Mouse (Mus musculus) forebrain, postnatal 0 days (tissue): ENCODE results near the gene Lrrc25. TPM values are rescaled to one million over a fixed set of nuclear protein-coding genes. Genes with fewer than 3 reads are reported as not detected.

Experiments used
- ATAC-seq: fragments of 200-750 bp; cut with Nextera tagmentation; 2 replicates; pipeline ENCODE4 v1.8.0; 2017; ENCODE audit warnings: mild to moderate bottlenecking, moderate library complexity
- DNase-seq: peaks from one replicate; pipeline ENCODE4 v3.0.0-alpha.2; 2015
- H3K27ac ChIP-seq: fragments of 300-500 bp; sonication (generic); 2 replicates; pipeline ENCODE4 v1.5.1; 2014; ENCODE audit warnings: low read depth, mild to moderate bottlenecking, antibody characterized with exemption, low read length, moderate library complexity, mixed read lengths
- H3K27me3 ChIP-seq: fragments of 300-500 bp; sonication (generic); 2 replicates; pipeline ENCODE4 v1.6.1; 2014; ENCODE audit warnings: mild to moderate bottlenecking, low read length, mixed read lengths; ENCODE audit not compliant: insufficient read depth
- H3K36me3 ChIP-seq: fragments of 300-500 bp; sonication (generic); 2 replicates; pipeline ENCODE4 v1.6.1; 2014; ENCODE audit warnings: mild to moderate bottlenecking, moderate library complexity; ENCODE audit not compliant: insufficient read depth
- H3K4me1 ChIP-seq: fragments of 300-500 bp; sonication (generic); 2 replicates; pipeline ENCODE4 v1.6.1; 2014; ENCODE audit warnings: antibody characterized with exemption; ENCODE audit not compliant: insufficient read depth
- H3K4me2 ChIP-seq: fragments of 300-500 bp; sonication (generic); 2 replicates; pipeline ENCODE4 v1.6.1; 2014; ENCODE audit warnings: low read depth, mild to moderate bottlenecking, moderate library complexity
- H3K4me3 ChIP-seq: fragments of 300-500 bp; sonication (generic); 2 replicates; pipeline ENCODE4 v1.5.1; 2014; ENCODE audit warnings: low read depth, low read length, mixed read lengths
- H3K9ac ChIP-seq: fragments of 300-500 bp; sonication (generic); 2 replicates; pipeline ENCODE4 v1.6.1; 2014; ENCODE audit warnings: mild to moderate bottlenecking
- H3K9me3 ChIP-seq: fragments of 300-500 bp; sonication (generic); 2 replicates; pipeline ENCODE4 v1.6.1; 2016; ENCODE audit warnings: low read length
- CTCF ChIP-seq: sonication (generic); IDR thresholded peaks from 2 replicates; pipeline ENCODE4 v1.5.1; 2016; ENCODE audit warnings: antibody characterized with exemption, control low read depth, low read depth
- WGBS: fragments of 180-500 bp; shearing (Covaris S2); extraction: QIAGEN DNeasy Blood & Tissue Kit; methylation state at CpG from one replicate; pipeline ENCODE4 v1.1.7; 2014; 5-methylcytosine and 5-hydroxymethylcytosine counted together
- polyA plus RNA-seq: library from polyadenylated mRNA; unstranded; fragments of >200 nt; fragmentation: Nextera tagmentation; extraction: Ambion mirVana; gene quantifications from 2 replicates; pipeline ENCODE4 v1.2.1, GENCODE M21; 2015
- total RNA-seq: library from RNA; depleted of rRNA; stranded (reverse); fragments of >200 nt; gene quantifications from 2 replicates; pipeline ENCODE4 v1.2.3, GENCODE M21; 2014

The Lrrc25 gene
- total and polyA plus RNA-seq, 2 experiments from 2014 or later: 1.2 to 2.8 TPM

GRCm38 (mm10) chr8:70609368-70609848, 6.5 kb upstream of the Lrrc25 start:
- WGBS: 2% methylated on average over 35 of the region's 39 CpGs
- peak; percentile 76 for DNase-seq

GRCm38 (mm10) chr8:70609849-70610795, 5.8 kb upstream of the Lrrc25 start:
- DNase-seq: peak; percentile 81
- Histone ChIP-seq H3K4me3 (peak overlapping the region; percentile 34), H3K9ac (peak overlapping the region; percentile 48), H3K27ac (peak overlapping the region; percentile 74), H3K9me3 (no peaks in the 10 kb centered on the region), H3K4me2 (peak overlapping the region; percentile 89), H3K36me3 (no peaks in the 10 kb centered on the region), H3K4me1 (peaks cover 26% of the 10 kb centered on the region), H3K27me3 (peaks cover 14% of the 10 kb centered on the region; the same call in 1 of the 2 replicates)
- peak; percentile 32 for ATAC-seq
- 1% methylated on average over 42 of the region's 45 CpGs for WGBS
- no peak for TF ChIP-seq CTCF

More at GRCm38 (mm10) chr8:70609368-70609848, 6.5 kb upstream of the Lrrc25 start:
- Histone ChIP-seq H3K4me2 (peak overlapping the region; percentile 89), H3K9me3 (no peaks in the 10 kb centered on the region), H3K4me3 (peak overlapping the region; percentile 34), H3K36me3 (no peaks in the 10 kb centered on the region), H3K9ac (peak overlapping the region; percentile 48), H3K27me3 (peaks cover 14% of the 10 kb centered on the region; the same call in 1 of the 2 replicates), H3K27ac (peak overlapping the region; percentile 74), H3K4me1 (peaks cover 26% of the 10 kb centered on the region)
- no peak for TF ChIP-seq CTCF
- peak; percentile 58 for ATAC-seq

DNA sequence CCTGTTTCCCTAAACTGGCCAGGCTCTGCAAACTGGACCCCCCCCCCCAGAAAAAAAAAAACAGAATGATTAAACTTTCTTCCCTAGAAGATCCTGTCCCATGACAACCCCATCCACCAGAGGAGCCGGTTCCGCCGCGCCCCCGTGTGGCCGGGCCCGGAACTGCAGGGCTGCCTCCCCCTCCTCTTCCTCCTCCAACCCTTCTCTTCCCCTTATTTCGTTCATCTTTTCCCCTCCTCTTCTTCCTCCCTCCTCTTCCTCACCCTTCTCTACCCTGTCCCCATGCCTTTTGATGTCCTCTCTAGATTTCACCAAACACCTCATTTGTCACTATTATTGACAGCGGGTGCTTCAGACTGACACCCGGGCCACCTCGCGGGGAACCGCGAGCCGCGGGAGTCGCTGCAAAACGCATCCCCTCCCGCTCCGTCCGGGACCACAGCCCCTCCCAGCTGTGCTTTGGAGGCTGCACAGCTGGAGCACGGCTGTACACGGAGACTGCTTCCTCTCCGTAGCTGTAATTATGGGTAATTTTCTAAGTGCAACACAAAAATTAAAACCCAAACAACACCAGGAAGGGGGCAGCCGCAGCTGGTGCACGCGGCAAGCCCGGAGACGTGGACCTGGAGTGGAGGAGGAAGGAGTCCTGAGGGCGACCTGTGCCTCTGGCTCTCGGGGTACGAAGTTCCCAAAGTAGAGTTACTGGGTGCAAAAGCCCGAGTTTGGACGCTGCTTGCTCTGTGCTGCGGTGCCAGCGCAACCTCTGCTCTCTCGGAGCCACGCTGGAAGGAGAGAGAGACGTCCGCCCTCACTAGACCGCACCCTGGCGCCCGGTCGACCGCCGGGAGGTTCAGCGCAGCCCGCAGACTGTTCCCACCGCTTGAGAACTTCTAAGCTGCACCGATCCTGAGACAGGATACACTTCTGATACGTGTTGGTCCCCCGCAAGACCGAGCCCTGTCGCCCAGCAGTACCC, 4.9 kb upstream of the Lrrc25 start:
- peak overlapping the region; percentile 89 for H3K4me2 ChIP-seq
- peak overlapping the region; percentile 58 for H3K27ac ChIP-seq
- H3K9me3 ChIP-seq: no peaks in the 10 kb centered on the region
- no peaks in the 10 kb centered on the region for H3K36me3 ChIP-seq
- ATAC-seq (no peak), DNase-seq (peak; percentile 72)
- under 1% methylated on average over 54 of the region's 54 CpGs for WGBS
- H3K4me1 ChIP-seq: peaks cover 26% of the 10 kb centered on the region
- peaks cover 14% of the 10 kb centered on the region; the same call in 1 of the 2 replicates for H3K27me3 ChIP-seq
- H3K4me3 ChIP-seq: peak overlapping the region; percentile 34
- H3K9ac ChIP-seq: peak overlapping the region; percentile 37
- TF ChIP-seq CTCF: peak; percentile 90

GRCm38 (mm10) chr8:70611849-70612248, 4.1 kb upstream of the Lrrc25 start:
- H3K27me3 ChIP-seq: peaks cover 14% of the 10 kb centered on the region; the same call in 1 of the 2 replicates
- H3K36me3 ChIP-seq: no peaks in the 10 kb centered on the region
- H3K9me3 ChIP-seq: no peaks in the 10 kb centered on the region
- peak overlapping the region; percentile 58; the same call in 1 of the 2 replicates for H3K27ac ChIP-seq
- peak; percentile 82 for DNase-seq
- ATAC-seq: no peak
- peak overlapping the region; percentile 34; the same call in 1 of the 2 replicates for H3K4me3 ChIP-seq
- H3K4me1 ChIP-seq: peaks cover 24% of the 10 kb centered on the region
- no peak overlapping the region; the same call in 1 of the 2 replicates for H3K9ac ChIP-seq
- peak; percentile 94 for TF ChIP-seq CTCF
- WGBS: 0% methylated on average over 6 of the region's 6 CpGs
- peak overlapping the region; percentile 89 for H3K4me2 ChIP-seq

DNA sequence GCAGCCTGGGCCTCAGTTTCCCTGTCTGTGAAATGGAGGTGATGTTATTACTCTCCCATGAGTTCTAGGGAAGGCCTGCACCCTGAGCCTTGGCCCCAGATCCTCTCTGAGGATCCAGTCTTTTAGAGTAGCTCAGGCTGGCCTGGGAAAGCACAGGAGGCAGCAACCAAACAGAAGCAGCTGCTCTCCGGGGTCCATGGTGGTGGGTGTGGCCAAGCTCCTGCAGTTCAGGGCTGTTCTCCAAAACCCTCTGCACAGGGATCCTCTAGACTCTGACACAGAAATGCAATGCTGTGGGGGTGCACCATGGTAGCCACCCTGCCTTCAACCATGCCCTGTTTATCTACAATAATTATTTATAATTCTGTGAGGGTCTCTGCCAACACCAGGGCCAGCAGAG, 2.2 kb upstream of the Lrrc25 start:
- Histone ChIP-seq H3K4me1 (peaks cover 16% of the 10 kb centered on the region), H3K4me3 (no peak overlapping the region), H3K4me2 (no peak overlapping the region), H3K27me3 (peaks cover 14% of the 10 kb centered on the region; the same call in 1 of the 2 replicates), H3K27ac (no peak overlapping the region), H3K36me3 (no peaks in the 10 kb centered on the region), H3K9me3 (no peaks in the 10 kb centered on the region), H3K9ac (no peak overlapping the region)
- no peak for ATAC-seq
- TF ChIP-seq CTCF: no peak
- 9% methylated on average over 1 of the region's 1 CpGs for WGBS
- no peak for DNase-seq

GRCm38 (mm10) chr8:70614469-70614868, 1.5 kb upstream of the Lrrc25 start:
- ATAC-seq: no peak
- Histone ChIP-seq H3K4me2 (no peak overlapping the region), H3K9ac (no peak overlapping the region), H3K36me3 (no peaks in the 10 kb centered on the region), H3K27me3 (peaks cover 9% of the 10 kb centered on the region; the same call in 1 of the 2 replicates), H3K4me1 (peaks cover 12% of the 10 kb centered on the region; the same call in 1 of the 2 replicates), H3K9me3 (no peaks in the 10 kb centered on the region), H3K4me3 (no peak overlapping the region), H3K27ac (no peak overlapping the region)
- no peak for TF ChIP-seq CTCF
- 76% methylated on average over 5 of the region's 5 CpGs for WGBS
- no peak for DNase-seq
